Mouse (Mus musculus): ENCODE measurements around the gene Boc.

GRCm38 (mm10) chr16:44529691-44530090 lies 29.0 kb downstream of the Boc start:
- no peak for TF ChIP-seq CTCF (IDR thresholded peaks at IDR 0.05; ENCODE audit: insufficient read depth, low read depth, low read length)
- no peak for TF ChIP-seq POLR2A (IDR thresholded peaks at IDR 0.05; ENCODE audit: insufficient read depth, low read depth, low read length)

All from olfactory bulb, adult 2 months (tissue).